Comparison of ENCODE assay signal across 7 mouse cellular contexts in the genomic region with DNA sequence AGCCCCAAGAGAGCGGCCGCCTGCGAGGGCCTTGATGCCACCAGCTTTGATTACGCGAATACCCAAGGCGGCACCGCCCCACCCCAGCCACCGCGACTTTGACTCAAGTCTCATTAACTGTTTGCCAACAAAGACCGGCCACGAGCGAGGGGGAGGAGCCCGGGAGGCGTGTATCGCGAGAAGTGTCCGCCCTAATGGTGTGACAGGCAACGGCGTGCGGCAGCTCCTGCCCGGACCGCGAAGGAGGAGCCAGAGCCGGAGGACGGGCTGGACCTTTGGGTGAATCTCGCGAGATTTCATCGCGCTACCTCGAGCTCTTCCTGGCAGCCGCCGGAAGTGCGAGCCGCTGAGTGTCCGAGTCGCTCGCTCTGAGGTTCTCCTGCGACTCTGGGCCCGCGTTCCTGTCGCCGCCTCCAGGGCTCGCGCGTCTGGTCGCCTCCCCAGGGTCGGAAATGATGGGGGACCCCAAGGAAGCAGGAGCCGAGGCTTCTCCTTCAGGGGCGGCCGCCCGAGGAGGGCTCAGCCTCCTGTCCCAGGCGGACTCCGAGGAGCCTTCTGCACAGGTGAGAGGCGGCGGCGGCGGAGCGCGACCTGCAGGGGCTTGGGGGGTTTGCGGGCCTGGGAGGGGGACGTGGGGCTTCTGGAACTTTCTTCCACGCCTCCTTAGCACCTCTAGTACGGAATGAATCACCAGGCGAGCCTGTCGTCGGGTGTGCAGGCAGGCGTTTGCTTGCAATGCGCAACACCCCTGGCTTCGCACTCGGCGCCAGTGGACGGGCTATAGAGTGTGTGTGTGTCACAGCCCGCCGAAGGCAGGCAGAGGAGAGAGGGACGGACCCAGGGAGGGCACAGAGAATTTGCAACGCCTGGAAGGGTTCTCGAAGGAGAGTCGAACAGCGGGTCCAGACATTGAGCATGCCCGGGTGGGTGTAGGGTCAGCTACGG. TPM values are rescaled to one million over a fixed set of nuclear protein-coding genes. Genes with fewer than 3 reads are reported as not detected.
DNase-seq lines count a peak whose midpoint lies in the region; ATAC-seq and TF ChIP-seq lines count a peak whose summit lies in the region.

Gene Edrf1 (plus strand): TSS at position 183 of the 945 bp plus-strand sequence.

- no peaks in the 10 kb centered on the region for H3K27me3 ChIP-seq in embryonic facial prominence, embryonic 10.5 days (replicated peaks; ENCODE audit: low read depth, poor library complexity, severe bottlenecking)
- no peaks in the 10 kb centered on the region for H3K27me3 ChIP-seq in intestine, postnatal 0 days (replicated peaks; ENCODE audit: control insufficient read depth, insufficient read depth, low read length)
- H3K27me3 ChIP-seq in midbrain, embryonic 12.5 days: no peaks in the 10 kb centered on the region
- H3K27me3 ChIP-seq in small intestine, adult 2 months (ENCODE audit: control insufficient read depth, insufficient read depth, low read length): no peaks in the 10 kb centered on the region

- peak within 1 kb of the TSS; percentile 93 for H3K9ac ChIP-seq in intestine, postnatal 0 days (ENCODE audit: low read depth, low read length)
- peak within 1 kb of the TSS; percentile 93 for H3K9ac ChIP-seq in midbrain, embryonic 12.5 days (replicated peaks)

- H3K4me2 ChIP-seq in intestine, postnatal 0 days (replicated peaks; ENCODE audit: low read depth): peak within 1 kb of the TSS; percentile 82
- H3K4me2 ChIP-seq in midbrain, embryonic 12.5 days (replicated peaks): peak within 1 kb of the TSS; percentile 95

- ATAC-seq in intestine, postnatal 0 days: peak; percentile 97
- peak; percentile 98 for ATAC-seq in midbrain, embryonic 12.5 days (ENCODE audit: low FRiP score, low read depth)

- TF ChIP-seq POLR2A in small intestine, adult 2 months (IDR thresholded peaks at IDR 0.05; ENCODE audit: low read depth, low read length): peak; percentile 82

- no peaks in the 10 kb centered on the region for H3K9me3 ChIP-seq in embryonic facial prominence, embryonic 10.5 days
- no peaks in the 10 kb centered on the region for H3K9me3 ChIP-seq in intestine, postnatal 0 days (ENCODE audit: control insufficient read depth)
- H3K9me3 ChIP-seq in midbrain, embryonic 12.5 days: no peaks in the 10 kb centered on the region

- H3K4me3 ChIP-seq in embryonic facial prominence, embryonic 10.5 days: peak within 1 kb of the TSS; percentile 93
- peak within 1 kb of the TSS; percentile 97 for H3K4me3 ChIP-seq in intestine, postnatal 0 days (ENCODE audit: low read depth, low read length)
- peak within 1 kb of the TSS; percentile 93 for H3K4me3 ChIP-seq in midbrain, embryonic 12.5 days
- H3K4me3 ChIP-seq in small intestine, adult 2 months (ENCODE audit: low read depth, low read length): peak within 1 kb of the TSS; percentile 84

- peaks cover 36% of the 10 kb centered on the region for H3K36me3 ChIP-seq in embryonic facial prominence, embryonic 10.5 days (replicated peaks)
- H3K36me3 ChIP-seq in intestine, postnatal 0 days (ENCODE audit: control insufficient read depth, insufficient read depth): peaks cover 18% of the 10 kb centered on the region
- peaks cover 24% of the 10 kb centered on the region for H3K36me3 ChIP-seq in midbrain, embryonic 12.5 days
- peaks cover 20% of the 10 kb centered on the region for H3K36me3 ChIP-seq in small intestine, adult 2 months (ENCODE audit: control insufficient read depth, insufficient read depth, low read length)

- peak within 1 kb of the TSS; percentile 94 for H3K27ac ChIP-seq in embryonic facial prominence, embryonic 10.5 days (replicated peaks)
- peak within 1 kb of the TSS; percentile 94 for H3K27ac ChIP-seq in intestine, postnatal 0 days (ENCODE audit: low read depth, low read length)
- H3K27ac ChIP-seq in midbrain, embryonic 12.5 days (replicated peaks): peak within 1 kb of the TSS; percentile 91
- H3K27ac ChIP-seq in small intestine, adult 2 months (ENCODE audit: insufficient read depth, low read depth, low read length): peak within 1 kb of the TSS; percentile 80

- peak; percentile 98 for DNase-seq in adrenal gland, postnatal 10 days
- DNase-seq in embryonic facial prominence, embryonic 10.5 days (ENCODE audit: low spot score): peak; percentile 99
- DNase-seq in gonadal fat pad, adult 2 months (ENCODE audit: low read depth): peak; percentile 76
- peak; percentile 99 for DNase-seq in left cerebral cortex, postnatal 4 days

- intact Hi-C loops in left cerebral cortex, postnatal 4 days (cut with DNase I): loop anchor here (2.0 to 10.0 kb wide), 2 partner anchors 523 to 605 kb away; no protein-coding TSS in a partner anchor

- no peak; the same call in 1 of the 2 replicates for TF ChIP-seq CTCF in intestine, postnatal 0 days (IDR thresholded peaks at IDR 0.05; ENCODE audit: low read depth)
- no peak for TF ChIP-seq CTCF in small intestine, adult 2 months (IDR thresholded peaks at IDR 0.05; ENCODE audit: extremely low read depth, insufficient read length, insufficient replicate concordance, low read depth, low read length)

- H3K4me1 ChIP-seq in embryonic facial prominence, embryonic 10.5 days: peaks cover 25% of the 10 kb centered on the region
- H3K4me1 ChIP-seq in intestine, postnatal 0 days (replicated peaks; ENCODE audit: control insufficient read depth, insufficient read depth, low read length): peaks cover 6% of the 10 kb centered on the region; the same call in 1 of the 2 replicates
- H3K4me1 ChIP-seq in midbrain, embryonic 12.5 days: peaks cover 9% of the 10 kb centered on the region
- peaks cover 4% of the 10 kb centered on the region; the same call in 1 of the 2 replicates for H3K4me1 ChIP-seq in small intestine, adult 2 months (ENCODE audit: control insufficient read depth, insufficient read depth, insufficient read length, low read length)

- under 1% methylated on average over 81 of the region's 81 CpGs for WGBS in embryonic facial prominence, embryonic 10.5 days
- WGBS in intestine, postnatal 0 days: under 1% methylated on average over 81 of the region's 81 CpGs
- WGBS in midbrain, embryonic 12.5 days: under 1% methylated on average over 81 of the region's 81 CpGs
- under 1% methylated on average over 81 of the region's 81 CpGs for whole genome bisulfite sequencing in small intestine, adult 2 months

RNA-seq across cellular contexts. Expression of gene Edrf1, which starts in this region (rescaled TPM):
- total RNA-seq in adrenal gland, postnatal 10 days (2021): 10 to 100 TPM; 15.7 to 18.9 TPM
- 27.0 and 29.7 TPM in 2 replicates for polyA plus RNA-seq in embryonic facial prominence, embryonic 10.5 days (2016; fragmentation: Nextera tagmentation; extraction: Ambion mirVana)
- 9.6 and 11.7 TPM in 2 replicates for polyA plus RNA-seq in gonadal fat pad, adult 2 months (2012; rRNA removed)
- polyA plus RNA-seq in intestine, postnatal 0 days (2015; fragmentation: Nextera tagmentation; extraction: Ambion mirVana): 5.8 and 6.1 TPM in 2 replicates
- total RNA-seq in left cerebral cortex, postnatal 4 days (2021): 10 to 100 TPM; 24.3 to 24.5 TPM
- polyA plus RNA-seq in midbrain, embryonic 12.5 days (2016; fragmentation: Nextera tagmentation; extraction: Ambion mirVana): 32.2 and 33.0 TPM in 2 replicates
- polyA plus RNA-seq in small intestine, adult 2 months (2012; rRNA removed): 2.5 and 5.5 TPM in 2 replicates

Comparison
In these comparisons a context has a peak if more than half of its experiments do, and no peak if none do; other contexts are left out.
1. Peak in every context shown above with its lines: DNase-seq, ATAC-seq, H3K4me3 ChIP-seq and H3K27ac ChIP-seq.